Mouse (Mus musculus) lung, postnatal 36 days (tissue): ENCODE measurements around the gene Gnl3l.

Experiments
- DNase-seq: peaks from one replicate; pipeline ENCODE4 v3.0.0; 2022; ENCODE audit warnings: mixed read lengths

Gene Gnl3l

GRCm38 (mm10) chrX:151016938-151017877 is at the start of gene Gnl3l:
Gene Gnl3l, minus strand, starts transcription at chrX:151017322.
- peak; percentile 94 for DNase-seq

- no peak for DNase-seq
These were observed 49.0 kb upstream of the Gnl3l start for GRCm38 (mm10) chrX:151066071-151066666.

DNA sequence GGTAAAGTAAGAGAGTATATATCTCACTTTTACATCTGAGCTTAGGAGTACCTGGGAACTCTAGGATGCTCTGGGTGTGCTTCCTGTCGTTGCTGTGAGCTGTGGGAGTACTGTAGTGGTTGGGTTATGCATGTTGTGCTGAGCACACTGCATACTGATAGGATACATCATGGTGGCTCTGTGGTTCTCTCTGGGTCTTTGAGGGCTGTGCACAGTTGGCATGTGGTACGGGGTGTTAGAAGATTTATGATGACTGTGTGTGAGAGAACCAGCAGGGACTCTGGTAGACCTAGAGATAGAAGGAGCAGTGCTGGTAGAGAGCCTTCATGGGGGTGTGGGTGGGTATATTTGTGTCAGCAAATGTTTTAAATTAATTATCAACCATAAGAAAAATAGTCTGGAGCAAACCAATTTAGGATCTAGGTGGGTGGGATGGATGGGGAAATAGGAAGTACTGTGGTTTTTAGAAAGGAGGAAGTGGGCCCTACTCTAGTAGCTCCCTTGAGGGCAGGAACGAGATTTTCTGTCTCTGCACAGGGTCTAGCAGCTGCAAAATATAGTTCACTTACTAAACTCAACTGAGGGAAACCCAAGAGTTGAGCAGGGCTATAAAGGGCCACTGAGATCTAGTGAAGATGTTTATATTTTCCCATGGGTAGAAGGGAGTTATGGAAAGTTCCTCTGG is 44.6 kb upstream of the Gnl3l start:
- DNase-seq = no peak

- peak; percentile 7 for DNase-seq
These were observed 42.2 kb upstream of the Gnl3l start for GRCm38 (mm10) chrX:151059346-151059745.

- peak; percentile 44 for DNase-seq
These were observed 38.4 kb upstream of the Gnl3l start for GRCm38 (mm10) chrX:151055559-151055958.

GRCm38 (mm10) chrX:151054489-151054888 is 37.4 kb upstream of the Gnl3l start:
- no peak for DNase-seq

GRCm38 (mm10) chrX:151050337-151050736 is 33.2 kb upstream of the Gnl3l start:
- DNase-seq = peak; percentile 21

- no peak for DNase-seq
These were observed 32.6 kb upstream of the Gnl3l start for GRCm38 (mm10) chrX:151049661-151050215.

GRCm38 (mm10) chrX:151047431-151048058 is 30.4 kb upstream of the Gnl3l start:
- no peak for DNase-seq

DNA sequence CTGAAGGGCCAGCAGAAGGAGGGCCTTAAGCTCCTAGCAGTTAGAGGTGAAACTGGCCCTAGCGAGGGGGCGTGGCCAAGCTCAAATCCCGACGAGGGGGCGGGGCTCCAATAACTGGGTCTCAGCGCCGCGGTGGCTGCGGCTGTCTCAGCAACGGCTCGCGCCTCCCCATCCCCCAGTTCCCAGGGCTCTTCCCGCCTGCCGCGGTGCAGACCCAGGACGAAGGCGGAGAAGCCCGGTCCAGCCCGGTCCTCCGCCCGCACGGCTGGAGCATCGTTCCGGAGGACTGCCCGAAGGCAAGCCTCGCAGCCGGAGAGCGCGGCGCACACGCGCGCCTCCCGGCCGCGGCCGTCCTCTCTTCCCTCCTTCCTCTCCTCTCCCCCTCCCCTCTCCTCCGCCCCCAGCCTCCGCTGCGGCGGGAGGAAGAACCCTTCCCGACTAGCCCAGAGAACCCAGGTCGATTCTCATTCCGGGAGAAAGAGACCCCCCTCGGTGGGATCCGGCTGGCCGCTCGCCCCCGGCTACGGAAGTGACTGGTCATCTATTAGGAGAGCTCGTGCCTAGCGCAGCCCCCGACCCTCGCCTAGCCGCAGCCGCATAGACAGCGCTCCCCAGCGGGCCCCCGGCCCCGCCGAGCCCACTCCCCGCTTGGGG is 29.8 kb upstream of the Gnl3l start:
- DNase-seq = peak; percentile 90

- DNase-seq = no peak
These were observed 29.2 kb upstream of the Gnl3l start for GRCm38 (mm10) chrX:151046321-151046720.

- DNase-seq = no peak
These were observed 28.7 kb upstream of the Gnl3l start, which contains the start of gene Fgd1 for GRCm38 (mm10) chrX:151045850-151046249. Gene Fgd1, plus strand, starts transcription at chrX:151046150.

- DNase-seq = no peak
These were observed 24.1 kb upstream of the Gnl3l start for GRCm38 (mm10) chrX:151041223-151041622.

- DNase-seq = peak; percentile 10
These were observed 14.3 kb upstream of the Gnl3l start for GRCm38 (mm10) chrX:151031400-151031799.

- DNase-seq = no peak
These were observed 1.7 kb upstream of the Gnl3l start for GRCm38 (mm10) chrX:151018798-151019197.

GRCm38 (mm10) chrX:151017897-151018296 is 775 bp upstream of the Gnl3l start:
- no peak for DNase-seq

DNA sequence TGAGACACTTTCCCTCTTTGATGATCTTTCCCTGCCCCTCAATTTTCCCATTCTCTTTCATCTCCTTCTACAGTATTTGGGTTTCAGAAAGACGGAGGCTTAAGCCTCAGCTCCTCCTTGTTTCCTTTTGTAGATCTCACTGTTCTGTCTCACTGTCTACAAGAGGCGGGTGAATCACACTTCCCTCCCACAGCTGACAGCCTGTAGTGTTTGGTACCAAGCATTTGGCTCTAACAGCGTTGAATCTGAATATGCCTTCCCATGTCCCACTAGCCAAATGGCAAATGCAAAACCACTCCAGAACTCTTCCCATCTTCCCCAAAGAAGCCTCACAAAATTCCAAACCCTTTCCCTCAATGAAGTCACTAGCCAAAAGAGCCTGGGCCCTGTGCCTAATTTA is 20.3 kb downstream of the Gnl3l start:
- DNase-seq = no peak

DNA sequence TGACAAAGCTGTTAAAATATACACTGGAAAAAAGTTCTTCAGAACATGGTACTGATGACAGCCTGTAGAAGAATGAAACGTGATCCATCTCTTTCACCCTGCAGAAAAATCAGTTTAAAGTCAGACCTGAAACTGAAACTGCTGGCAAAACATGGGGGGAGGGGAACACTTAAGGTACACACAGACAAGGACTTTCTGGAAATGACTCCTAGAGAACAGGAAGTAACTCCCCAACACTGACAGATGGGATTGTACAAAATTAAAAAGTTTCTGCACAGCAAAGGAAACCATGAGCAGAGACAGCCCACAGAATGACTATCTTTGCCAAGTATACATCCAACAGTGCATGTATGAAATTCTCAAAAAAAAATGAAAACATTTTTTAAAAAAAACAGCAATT is 35.5 kb downstream of the Gnl3l start:
- peak; percentile 39 for DNase-seq

DNA sequence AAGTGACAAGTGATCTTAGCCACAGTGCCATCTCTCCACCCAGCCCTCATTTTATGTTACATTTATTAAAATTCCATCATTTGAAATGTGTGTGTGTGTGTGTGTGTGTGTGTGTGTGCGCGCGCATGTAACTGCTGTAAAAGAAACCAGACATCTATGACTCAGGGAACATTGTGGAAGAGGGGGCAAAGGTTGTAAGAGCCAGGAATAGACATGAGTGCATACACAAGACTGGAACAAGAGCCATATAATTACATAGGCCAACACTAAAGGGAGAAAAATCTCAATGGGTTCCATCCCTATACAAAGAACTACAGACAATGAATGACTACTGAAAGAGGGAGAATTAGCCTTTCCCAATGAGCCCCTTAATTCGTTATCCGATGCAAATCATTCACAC is 41.7 kb downstream of the Gnl3l start:
- no peak for DNase-seq

- DNase-seq = peak; percentile 3
These were observed 54.1 kb downstream of the Gnl3l start for GRCm38 (mm10) chrX:150963027-150963426.

- peak; percentile 2 for DNase-seq
These were observed 56.4 kb downstream of the Gnl3l start for GRCm38 (mm10) chrX:150960702-150961101.
